Mouse (Mus musculus) erythroblast, embryonic 14.5 days (primary cell): ENCODE results near the gene Znfx1. TPM values are rescaled to one million over a fixed set of nuclear protein-coding genes. Genes with fewer than 3 reads are reported as not detected.
A peak's percentile ranks its signal among the peaks of the same experiment; 100 is the strongest.
"Not testable (repeated sequence)": the region's sequence is repeated elsewhere in the genome, so short reads cannot be mapped to it uniquely, and the experiment has no call there.

Experiments used
- H3K27me3 ChIP-seq: 2 replicates; pipeline ENCODE4 v1.6.1; 2012; ENCODE audit warnings: inconsistent platforms; ENCODE audit not compliant: control insufficient read depth
- H3K36me3 ChIP-seq: 2 replicates; pipeline ENCODE4 v1.6.1; 2012; ENCODE audit warnings: mild to moderate bottlenecking, inconsistent platforms; ENCODE audit not compliant: control insufficient read depth
- H3K4me1 ChIP-seq: 2 replicates; pipeline ENCODE4 v1.6.1; 2012; ENCODE audit warnings: inconsistent platforms; ENCODE audit not compliant: control insufficient read depth
- H3K4me3 ChIP-seq: replicated peaks from 2 replicates; pipeline ENCODE3; 2012; ENCODE audit warnings: moderate library complexity, mild to moderate bottlenecking, inconsistent platforms
- H3K9me3 ChIP-seq: 2 replicates; pipeline ENCODE4 v1.6.1; 2012; ENCODE audit warnings: low read length, inconsistent platforms, mixed read lengths; ENCODE audit not compliant: control insufficient read depth
- GATA1 ChIP-seq: IDR thresholded peaks from 2 replicates; pipeline ENCODE4 v1.6.1; 2012; ENCODE audit warnings: low read length, inconsistent platforms, mixed read lengths
- TAL1 ChIP-seq: IDR thresholded peaks from 3 replicates; pipeline ENCODE4 v1.6.1; 2012; ENCODE audit warnings: low read length, inconsistent platforms, mixed read lengths
- polyA plus RNA-seq: library from polyadenylated mRNA; stranded (reverse); fragments of >175 nt; gene quantifications from 2 replicates; pipeline ENCODE4 v1.2.3, GENCODE M21; 2012

Znfx1 gene
- polyA plus RNA-seq, 1 experiment = 1.1 TPM

DNA sequence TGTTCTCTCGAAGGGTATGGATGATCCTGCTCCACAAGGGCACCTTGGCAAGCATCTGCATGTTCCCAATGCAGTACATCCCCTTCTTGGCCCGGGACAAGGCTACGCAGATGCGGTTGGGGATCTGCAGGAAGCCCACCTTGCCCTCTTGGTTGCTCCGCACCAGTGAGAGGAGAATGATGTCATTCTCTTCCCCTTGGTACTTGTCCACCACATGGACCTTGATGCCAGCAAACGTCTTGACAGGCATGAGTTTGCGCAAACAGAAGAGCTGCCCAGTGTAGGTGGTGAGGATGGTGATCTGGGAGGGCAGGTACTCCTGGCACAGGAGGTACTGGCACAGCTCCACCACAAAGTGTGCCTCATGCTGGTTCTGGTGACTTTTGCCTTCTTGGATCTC lies 24.1 kb downstream of the Znfx1 start:
- Histone ChIP-seq H3K27me3 (no peaks in the 10 kb centered on the region; the same call in 1 of the 2 replicates), H3K36me3 (peaks cover 100% of the 10 kb centered on the region), H3K9me3 (no peaks in the 10 kb centered on the region), H3K4me1 (peaks cover 79% of the 10 kb centered on the region), H3K4me3 (no peak overlapping the region)
- TF ChIP-seq TAL1 = no peak
- no peak for TF ChIP-seq GATA1

DNA sequence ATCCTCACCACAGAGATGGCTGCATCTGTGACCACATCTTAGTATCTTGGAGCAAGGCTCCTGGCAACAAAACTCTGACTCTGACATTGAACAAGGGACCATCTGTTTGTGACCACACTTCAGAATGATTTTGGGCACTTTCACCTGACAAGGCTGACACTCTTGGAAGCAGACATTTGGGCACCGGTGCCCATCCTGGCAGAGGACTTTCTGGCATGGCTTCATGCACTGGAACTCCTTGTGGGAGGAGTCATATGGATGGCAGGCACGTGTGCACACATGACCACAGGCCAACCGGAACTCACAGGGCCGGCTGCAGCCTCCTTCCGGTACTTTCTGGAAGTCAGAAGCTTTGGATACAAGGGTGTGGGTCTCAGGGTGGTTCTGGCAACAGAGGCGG lies 24.5 kb downstream of the Znfx1 start:
- H3K9me3 ChIP-seq = no peaks in the 10 kb centered on the region
- H3K27me3 ChIP-seq = no peaks in the 10 kb centered on the region; the same call in 1 of the 2 replicates
- peaks cover 100% of the 10 kb centered on the region for H3K36me3 ChIP-seq
- no peak overlapping the region for H3K4me3 ChIP-seq
- peaks cover 75% of the 10 kb centered on the region for H3K4me1 ChIP-seq
- TF ChIP-seq TAL1 = no peak
- no peak for TF ChIP-seq GATA1

DNA sequence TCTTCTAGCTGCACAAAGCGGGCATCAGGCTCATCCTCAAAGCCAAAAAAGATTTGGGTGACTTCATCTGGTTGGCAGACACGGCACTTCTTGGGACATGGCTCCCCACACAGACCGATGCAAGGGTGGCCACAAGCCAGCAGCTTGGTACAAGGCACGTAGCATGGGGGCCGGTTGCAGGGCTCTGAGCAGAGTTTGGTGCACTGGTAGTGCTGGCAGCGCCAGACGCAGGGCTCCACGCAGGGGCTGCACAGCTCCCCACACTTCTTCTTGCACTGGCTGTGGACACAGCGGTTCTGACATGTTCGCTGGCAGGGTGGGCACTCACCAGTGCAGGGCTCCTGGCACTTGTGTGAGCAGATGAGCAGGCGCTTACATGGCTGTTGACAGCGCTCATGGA lies 25.1 kb downstream of the Znfx1 start:
- Histone ChIP-seq H3K4me3 (no peak overlapping the region), H3K27me3 (no peaks in the 10 kb centered on the region; the same call in 1 of the 2 replicates), H3K9me3 (no peaks in the 10 kb centered on the region), H3K4me1 (peaks cover 69% of the 10 kb centered on the region), H3K36me3 (peaks cover 100% of the 10 kb centered on the region)
- TF ChIP-seq GATA1 (no peak), TAL1 (no peak)

DNA sequence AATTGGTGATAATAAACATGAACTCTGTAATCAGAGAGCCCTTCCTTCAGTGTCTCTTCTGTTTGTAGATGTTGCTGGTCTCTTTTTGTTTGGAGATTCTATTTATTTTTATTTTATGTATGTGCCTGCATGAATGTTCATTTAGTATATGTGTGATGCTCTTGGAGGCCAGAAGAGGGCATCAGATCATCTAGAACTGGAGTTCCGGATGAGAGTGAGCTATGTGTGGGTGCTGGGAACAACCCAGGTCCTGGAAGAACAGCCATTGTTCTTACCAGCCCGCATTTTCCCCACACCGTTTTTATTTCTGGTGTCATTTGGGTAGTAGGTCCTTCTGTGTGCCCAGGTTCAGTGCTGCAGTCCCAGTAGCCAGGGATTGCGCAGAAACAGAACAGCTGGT lies 32.3 kb downstream of the Znfx1 start:
- TF ChIP-seq GATA1 (no peak), TAL1 (no peak)
- peaks cover 8% of the 10 kb centered on the region for H3K4me1 ChIP-seq
- no peaks in the 10 kb centered on the region for H3K27me3 ChIP-seq
- H3K9me3 ChIP-seq = peaks cover 7% of the 10 kb centered on the region
- no peak overlapping the region for H3K4me3 ChIP-seq
- peaks cover 100% of the 10 kb centered on the region for H3K36me3 ChIP-seq

DNA sequence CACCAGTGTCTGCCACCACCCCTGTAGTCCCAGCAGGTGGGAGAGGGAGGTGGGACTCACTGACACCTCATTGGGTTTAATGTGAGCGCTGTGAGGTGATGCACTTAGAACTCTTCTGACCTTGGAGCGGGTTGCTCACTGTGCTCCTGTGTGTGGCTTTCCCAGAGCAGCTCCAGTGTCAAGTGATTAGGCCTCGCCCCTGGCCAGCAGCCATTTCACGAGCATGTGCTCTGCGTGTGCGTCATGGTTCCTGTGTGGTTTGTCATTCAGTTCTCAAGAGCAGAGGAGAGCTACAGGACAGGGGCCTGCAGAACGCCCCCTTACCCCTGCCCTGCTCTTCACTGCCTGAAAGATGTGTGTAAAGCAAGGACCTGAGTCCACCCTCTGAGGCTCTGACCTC lies 34.3 kb downstream of the Znfx1 start:
- Histone ChIP-seq H3K9me3 (peaks cover 7% of the 10 kb centered on the region), H3K27me3 (no peaks in the 10 kb centered on the region), H3K4me1 (peaks cover 6% of the 10 kb centered on the region), H3K36me3 (peaks cover 97% of the 10 kb centered on the region), H3K4me3 (no peak overlapping the region)
- TF ChIP-seq GATA1 = no peak
- no peak for TF ChIP-seq TAL1

DNA sequence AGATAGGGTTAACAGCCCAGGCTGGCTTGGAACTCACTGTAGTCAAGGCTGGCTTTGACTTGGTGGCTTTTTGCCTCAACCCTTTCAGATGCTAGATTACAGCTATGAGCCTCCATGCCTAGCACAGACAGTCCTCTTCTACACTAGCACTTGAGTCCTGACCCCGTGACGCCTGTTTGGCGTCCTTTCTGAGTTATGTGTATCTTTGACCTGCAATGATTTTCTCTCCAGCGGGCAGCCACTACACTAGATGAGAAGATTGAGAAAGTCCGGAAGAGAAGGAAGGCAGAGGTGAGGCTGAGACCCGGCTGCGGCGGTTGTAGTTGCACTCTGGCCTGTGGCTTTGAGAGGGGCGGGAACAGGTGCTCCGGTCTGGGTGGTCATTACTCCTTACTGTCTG lies 43.4 kb downstream of the Znfx1 start:
- peaks cover 74% of the 10 kb centered on the region for H3K36me3 ChIP-seq
- no peak for TF ChIP-seq GATA1
- TF ChIP-seq TAL1 = no peak
- H3K4me3 ChIP-seq = no peak overlapping the region
- H3K4me1 ChIP-seq = peaks cover 35% of the 10 kb centered on the region
- no peaks in the 10 kb centered on the region for H3K27me3 ChIP-seq
- H3K9me3 ChIP-seq = no peaks in the 10 kb centered on the region

DNA sequence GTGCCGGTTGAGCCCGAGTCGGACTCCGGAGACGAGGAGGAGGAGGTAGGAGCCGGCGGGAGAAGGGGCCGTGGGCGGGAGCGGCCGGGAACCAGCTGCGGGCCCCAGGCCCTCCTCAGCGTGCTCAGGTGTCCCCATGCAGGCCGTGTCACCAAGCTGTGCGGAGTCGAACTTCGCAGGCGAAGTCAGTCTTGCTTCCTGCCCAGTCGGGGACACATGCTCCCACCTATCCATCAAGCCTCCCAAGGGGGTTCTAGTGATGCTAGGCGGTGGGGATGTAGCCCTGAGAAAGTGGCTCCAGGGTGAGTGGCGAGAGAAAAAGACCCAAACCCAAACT lies 47.5 kb downstream of the Znfx1 start:
- Histone ChIP-seq H3K4me1 (peaks cover 33% of the 10 kb centered on the region), H3K36me3 (peaks cover 39% of the 10 kb centered on the region), H3K9me3 (no peaks in the 10 kb centered on the region), H3K4me3 (peak overlapping the region; percentile 74), H3K27me3 (no peaks in the 10 kb centered on the region)
- TF ChIP-seq GATA1 (no peak), TAL1 (no peak)

DNA sequence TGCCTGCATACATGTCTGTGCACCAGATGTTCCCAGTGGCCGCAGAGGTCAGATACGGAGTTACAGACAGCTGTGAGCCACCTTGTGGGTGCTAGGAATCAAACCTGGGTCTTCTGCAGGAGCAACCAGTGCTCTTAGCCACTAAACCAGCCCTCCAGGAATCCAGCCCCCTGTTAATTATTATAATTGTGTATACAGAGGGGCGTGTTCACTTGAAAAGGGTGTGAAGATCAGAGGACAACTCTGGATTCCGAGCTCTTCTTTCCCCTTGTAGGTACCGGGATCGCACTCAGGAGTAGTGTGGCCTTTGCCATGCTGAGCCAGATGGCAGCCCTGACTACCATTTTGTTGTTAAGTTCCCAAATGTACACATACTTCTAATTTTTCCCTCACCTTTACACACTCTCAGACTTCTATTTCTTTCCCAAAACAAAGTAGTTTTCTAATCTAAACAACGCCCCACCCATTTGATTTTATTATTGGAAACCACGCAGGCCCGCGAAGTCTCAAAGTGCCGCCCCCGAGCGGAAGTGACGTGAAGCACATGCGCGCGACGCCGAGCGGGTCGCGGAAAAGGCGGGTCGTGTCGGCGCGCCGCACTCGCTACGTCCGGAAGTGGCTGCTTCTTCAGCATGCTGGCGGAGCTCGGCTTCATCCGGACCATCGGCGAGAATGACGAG lies 48.0 kb downstream of the Znfx1 start, which contains the start of gene Ddx27:
Gene Ddx27 (plus strand): TSS at position 492 of the 680 bp plus-strand sequence.
- no peaks in the 10 kb centered on the region for H3K27me3 ChIP-seq
- no peaks in the 10 kb centered on the region for H3K9me3 ChIP-seq
- H3K36me3 ChIP-seq = peaks cover 34% of the 10 kb centered on the region
- H3K4me1 ChIP-seq = peaks cover 37% of the 10 kb centered on the region
- TF ChIP-seq GATA1 = no peak
- no peak for TF ChIP-seq TAL1
- peak within 1 kb of the TSS; percentile 74 for H3K4me3 ChIP-seq

DNA sequence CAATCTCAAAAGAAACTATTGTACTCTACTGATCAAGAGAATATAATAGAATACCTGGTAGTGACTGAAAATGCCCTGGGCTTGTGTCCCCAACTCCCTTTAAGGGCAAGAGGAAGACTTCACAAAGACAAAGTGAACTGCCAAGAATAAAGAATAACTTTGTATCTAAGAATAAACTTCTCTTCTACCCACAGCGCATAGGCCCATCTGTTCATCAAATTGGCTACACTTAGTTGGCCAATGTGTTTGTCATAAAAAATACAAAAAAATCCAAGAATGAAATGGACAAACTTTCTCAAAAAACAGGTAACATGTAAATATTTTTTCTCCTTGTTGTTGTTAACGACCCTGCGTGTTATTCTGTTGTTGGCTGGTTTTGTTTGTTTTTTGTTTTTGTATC lies 52.3 kb downstream of the Znfx1 start:
- TF ChIP-seq TAL1 = no peak
- no peak for TF ChIP-seq GATA1
- H3K27me3 ChIP-seq = peaks cover 21% of the 10 kb centered on the region
- no peaks in the 10 kb centered on the region for H3K9me3 ChIP-seq
- no peak overlapping the region for H3K4me3 ChIP-seq
- H3K36me3 ChIP-seq = no peaks in the 10 kb centered on the region
- peaks cover 28% of the 10 kb centered on the region for H3K4me1 ChIP-seq

DNA sequence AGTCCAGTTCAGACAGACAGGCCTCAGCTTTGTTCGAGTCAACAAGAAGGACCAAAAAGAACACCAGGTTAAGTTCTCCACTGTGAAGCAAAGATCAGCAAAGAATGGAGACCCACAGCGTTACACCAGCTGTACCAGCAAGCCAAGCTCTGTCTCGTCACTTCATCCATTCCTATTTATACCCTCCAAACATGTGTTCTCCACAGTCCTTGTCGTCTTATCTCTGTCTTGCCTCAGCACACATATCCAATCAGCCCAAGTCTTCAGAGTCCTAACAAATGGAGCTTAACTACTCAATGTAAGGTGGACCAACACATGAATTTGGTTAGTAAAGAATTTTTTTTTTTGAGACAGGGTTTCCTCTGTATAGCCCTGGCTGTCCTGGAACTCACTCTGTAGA lies 53.3 kb downstream of the Znfx1 start:
- Histone ChIP-seq H3K4me1 (peaks cover 21% of the 10 kb centered on the region), H3K9me3 (no peaks in the 10 kb centered on the region)
- no peak for TF ChIP-seq TAL1
- TF ChIP-seq GATA1 = no peak

DNA sequence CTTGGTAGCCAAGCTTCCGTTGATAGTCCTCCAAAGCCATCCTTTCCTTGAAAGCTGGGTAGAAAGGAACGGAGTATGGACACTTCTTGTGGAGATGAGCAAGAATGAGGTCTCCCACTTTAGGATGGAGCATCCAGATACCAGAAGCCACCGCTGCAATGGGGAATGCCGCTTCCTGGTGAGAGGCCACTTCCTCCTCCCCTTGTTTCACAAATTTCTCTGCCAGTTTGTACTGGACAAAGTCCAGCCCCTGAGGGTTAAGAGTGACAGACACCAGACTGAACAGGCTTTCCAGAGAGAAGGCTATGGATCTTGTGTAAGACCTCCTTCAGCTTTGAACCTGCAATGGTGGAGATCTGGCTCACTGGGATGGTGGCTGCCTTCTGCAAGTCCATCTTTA lies 55.2 kb downstream of the Znfx1 start:
- not testable (repeated sequence) for H3K36me3 ChIP-seq, H3K9me3 ChIP-seq
- peaks cover 29% of the 10 kb centered on the region for H3K27me3 ChIP-seq

More for the DNA sequence above, 53.3 kb downstream of the Znfx1 start:
- peaks cover 24% of the 10 kb centered on the region for H3K27me3 ChIP-seq
- H3K36me3 ChIP-seq = no peaks in the 10 kb centered on the region
- no peak overlapping the region for H3K4me3 ChIP-seq

More for the DNA sequence above, 55.2 kb downstream of the Znfx1 start:
- peaks cover 23% of the 10 kb centered on the region for H3K4me1 ChIP-seq
- H3K4me3 ChIP-seq = not testable (repeated sequence)
